Mouse (Mus musculus) heart, postnatal 36 days (tissue): ENCODE data around the gene Egr4. TPM values are rescaled to one million over a fixed set of nuclear protein-coding genes. Genes with fewer than 3 reads are reported as not detected.

Experiments
- DNase-seq, 2 experiments: peaks; one replicate each; pipeline ENCODE4 v3.0.0; 2021 to 2022
- intact Hi-C: fragments of 180-260 bp; cut with DNase I; formaldehyde crosslinking; loops from one replicate; pipeline ENCODE4 v1.15.1; 2025
- total RNA-seq, 2 experiments: library from RNA; stranded (reverse); gene quantifications; 2 replicates each; pipeline ENCODE4 v1.2.3; 2021

The Egr4 gene
- total RNA-seq: not detected

DNA sequence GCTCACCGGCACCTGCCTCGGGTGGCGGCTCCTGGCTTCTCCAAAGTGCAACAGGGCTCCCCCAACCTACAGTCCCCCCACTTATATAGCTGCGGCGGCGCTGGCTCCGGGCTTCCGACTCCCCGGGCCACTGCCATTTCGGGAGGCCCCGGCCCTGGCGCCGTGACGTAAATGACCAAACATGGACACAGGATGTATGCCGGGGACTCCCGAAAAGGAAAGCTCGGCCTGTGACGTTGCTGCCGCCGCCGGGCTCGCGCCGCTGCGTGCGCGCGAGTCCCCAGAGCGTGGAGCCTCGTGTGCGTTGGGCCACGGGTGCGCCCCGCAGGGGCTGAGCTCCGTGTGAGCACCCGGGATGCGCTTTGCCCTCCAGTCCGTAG lies at the start of gene Egr4:
TSS of gene Egr4 (minus strand) at position 59 of the 380 bp plus-strand sequence.
- DNase-seq: no peak
- intact Hi-C loops: no loop called here

DNA sequence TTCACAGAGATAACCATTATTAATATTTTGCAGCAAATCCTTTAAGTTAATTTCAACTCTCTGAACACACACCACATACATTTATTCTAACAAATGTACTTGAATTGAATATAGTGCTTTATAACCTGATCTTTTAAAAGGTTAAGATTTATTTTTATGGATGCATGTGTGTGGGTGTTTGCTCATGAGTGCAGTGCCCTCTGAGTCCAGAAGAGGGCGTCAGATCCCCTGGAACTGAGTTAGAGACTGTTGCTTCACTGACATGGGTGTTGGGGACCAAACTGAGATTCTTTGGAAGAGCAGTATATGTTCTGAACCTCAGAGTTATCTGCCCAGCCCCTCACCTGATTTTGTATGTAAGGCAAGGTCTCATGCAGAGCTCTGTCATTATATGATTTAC lies 49.0 kb upstream of the Egr4 start:
- intact Hi-C loops: no loop called here

DNA sequence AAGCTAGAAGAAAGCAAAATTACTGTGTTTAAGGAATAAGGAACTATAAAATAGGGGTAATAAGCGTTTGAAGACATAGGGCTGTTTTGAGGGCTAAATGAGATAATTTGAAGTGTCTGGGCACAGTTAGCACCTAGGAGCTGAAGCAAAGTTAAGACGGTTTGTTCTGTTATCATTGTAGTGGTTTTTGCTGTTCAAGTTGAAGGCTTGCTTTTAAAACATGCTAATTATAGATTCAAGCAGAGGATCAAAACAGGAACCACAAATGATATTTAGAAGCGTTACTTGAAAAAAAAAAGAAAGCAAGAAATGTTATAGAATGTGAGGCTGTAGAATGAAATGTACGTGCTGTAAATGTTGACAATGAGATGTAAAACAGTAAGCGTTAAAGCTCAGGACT lies 34.3 kb upstream of the Egr4 start:
- intact Hi-C loops: no loop called here

More for the DNA sequence above, 49.0 kb upstream of the Egr4 start:
- no peak for DNase-seq

DNA sequence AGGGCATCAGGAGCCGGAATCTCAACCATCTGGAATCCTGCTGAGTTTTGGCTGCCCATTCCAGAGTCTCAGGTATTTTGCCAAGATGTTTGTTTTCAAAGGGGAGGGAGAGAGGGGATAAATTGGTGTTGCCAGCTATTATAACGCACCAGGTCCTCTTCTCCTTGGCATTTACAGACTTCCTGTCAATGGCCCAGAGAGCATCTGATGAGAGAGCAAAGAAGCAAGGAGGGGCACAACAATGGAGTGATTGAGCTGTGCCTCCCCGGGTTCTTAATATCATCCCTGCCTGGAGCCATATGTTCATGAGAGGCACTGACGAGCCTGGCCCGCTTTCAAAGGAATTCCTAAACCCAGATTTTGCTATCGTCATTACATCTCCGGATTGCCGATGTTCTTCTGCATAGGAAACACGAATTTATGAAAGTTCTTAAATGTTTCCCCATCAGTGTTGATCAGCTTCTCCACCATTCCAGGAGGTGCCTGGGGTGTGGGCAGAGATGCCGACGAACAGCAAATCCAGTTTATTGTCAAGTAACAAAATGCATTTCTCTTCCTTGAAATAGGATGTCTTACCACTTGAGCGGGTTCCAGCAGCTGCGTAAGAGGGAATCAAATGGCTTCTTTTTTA lies 31.0 kb upstream of the Egr4 start:
- intact Hi-C loops: no loop called here
- no peak for DNase-seq

More for the DNA sequence above, 34.3 kb upstream of the Egr4 start:
- DNase-seq: no peak

DNA sequence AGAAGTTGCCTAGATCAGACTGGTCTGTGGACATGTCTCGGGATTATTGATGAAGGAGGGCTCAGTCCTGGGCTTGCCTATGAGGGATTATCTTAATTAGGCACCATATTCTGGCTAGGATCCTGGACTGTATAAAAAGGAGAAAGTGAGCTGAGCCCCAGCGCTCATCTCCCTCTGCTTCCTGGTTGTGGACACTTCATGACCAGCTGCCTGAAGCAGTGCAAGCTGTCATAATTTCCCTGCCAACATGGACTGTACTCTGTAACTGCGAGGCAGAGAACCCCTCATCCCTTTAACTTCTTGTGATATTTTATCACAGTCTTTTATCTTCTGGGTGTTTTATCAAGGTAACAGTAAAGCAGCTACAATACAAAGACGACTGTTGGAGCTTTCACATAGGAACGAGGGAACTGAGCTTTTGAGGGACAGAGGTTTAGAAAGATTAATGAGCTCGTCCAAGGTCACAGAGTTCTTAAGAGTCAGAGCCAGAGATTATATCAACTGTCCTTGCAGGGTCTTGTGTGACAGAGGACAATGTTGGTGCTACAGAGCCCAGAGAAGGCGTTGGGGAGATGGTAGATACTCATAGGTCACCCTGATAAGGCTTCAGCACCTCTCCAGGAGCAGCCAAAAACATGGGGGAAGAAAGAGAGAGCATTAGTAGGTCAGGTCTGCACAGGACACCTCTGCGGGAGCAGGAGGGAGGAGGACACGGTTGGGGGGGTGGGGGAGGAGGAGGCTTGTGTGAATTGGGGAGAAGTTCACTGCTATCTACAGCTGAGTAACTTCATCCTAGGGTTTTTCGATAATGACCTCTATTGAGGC lies 30.2 kb upstream of the Egr4 start:
- DNase-seq: no peak
- intact Hi-C loops: no loop called here

DNA sequence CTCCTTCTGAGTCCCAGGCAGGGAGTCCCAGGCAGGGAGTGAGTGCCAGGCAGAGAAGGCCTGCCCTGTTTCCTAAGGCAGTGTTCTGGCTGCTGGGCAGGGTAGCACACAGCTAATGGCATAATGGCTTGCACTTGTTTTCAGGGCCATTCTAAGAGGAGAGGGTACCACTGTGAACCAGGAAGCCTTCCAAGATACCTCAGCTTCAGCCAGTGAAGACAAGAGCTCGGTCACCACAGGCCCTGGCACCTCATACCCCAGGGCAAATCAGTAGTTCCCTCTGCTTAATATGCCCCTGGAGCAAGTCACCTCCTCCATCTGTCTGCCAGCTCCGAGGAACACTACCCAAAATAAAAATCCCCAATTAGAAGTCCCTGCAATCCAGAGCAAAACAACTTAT lies 9.4 kb upstream of the Egr4 start:
- intact Hi-C loops: no loop called here
- DNase-seq: no peak

DNA sequence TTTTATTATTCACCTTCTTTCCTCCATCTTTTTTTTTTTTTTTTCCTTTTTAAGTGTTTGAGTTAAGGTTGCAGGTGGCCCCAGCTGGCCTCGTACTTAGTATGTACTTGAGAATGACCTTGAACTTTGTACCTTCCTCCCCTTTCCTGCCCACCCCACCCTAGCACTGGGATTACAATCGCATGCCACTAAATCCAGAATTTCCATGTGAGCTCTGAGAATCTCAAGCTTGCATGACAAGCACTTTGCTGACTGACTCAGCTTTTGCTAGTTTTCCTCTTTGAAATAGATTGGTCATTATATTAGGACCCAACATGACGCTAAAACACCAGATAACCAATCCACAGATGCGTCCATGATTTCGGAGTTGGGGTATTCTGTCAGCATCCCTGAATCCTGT lies 8.6 kb upstream of the Egr4 start:
- intact Hi-C loops: no loop called here

DNA sequence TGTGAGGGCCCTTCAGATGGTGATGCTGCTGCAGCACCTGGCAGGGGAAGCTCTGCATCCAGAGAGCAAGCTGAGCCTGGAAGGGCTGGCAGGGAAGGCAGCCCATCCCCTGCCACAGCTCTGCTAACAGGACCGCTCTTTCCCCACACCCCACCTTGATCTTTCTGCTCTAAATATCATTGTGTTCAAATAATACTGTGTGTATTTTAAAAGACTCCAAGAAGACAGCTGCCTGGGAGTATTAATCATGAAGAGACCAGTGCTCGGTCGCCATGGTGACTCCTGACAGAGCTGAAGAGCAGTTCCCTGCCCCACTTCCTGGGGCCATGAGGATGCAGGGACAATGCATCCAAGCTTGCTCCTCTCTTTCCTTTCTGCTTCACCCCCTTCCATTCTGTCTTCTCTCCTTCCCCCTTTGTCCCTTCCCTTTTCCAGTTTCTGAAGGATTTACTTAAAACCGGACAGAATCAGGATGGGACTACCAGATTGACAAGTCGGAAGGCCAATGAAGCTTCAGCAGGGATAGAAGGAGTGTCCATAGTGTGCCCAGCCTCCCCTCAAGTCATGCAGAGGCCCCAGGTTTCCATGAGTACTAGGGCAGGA lies 4.8 kb upstream of the Egr4 start:
- intact Hi-C loops: no loop called here
- DNase-seq: no peak

More for the DNA sequence above, 8.6 kb upstream of the Egr4 start:
- DNase-seq: no peak

DNA sequence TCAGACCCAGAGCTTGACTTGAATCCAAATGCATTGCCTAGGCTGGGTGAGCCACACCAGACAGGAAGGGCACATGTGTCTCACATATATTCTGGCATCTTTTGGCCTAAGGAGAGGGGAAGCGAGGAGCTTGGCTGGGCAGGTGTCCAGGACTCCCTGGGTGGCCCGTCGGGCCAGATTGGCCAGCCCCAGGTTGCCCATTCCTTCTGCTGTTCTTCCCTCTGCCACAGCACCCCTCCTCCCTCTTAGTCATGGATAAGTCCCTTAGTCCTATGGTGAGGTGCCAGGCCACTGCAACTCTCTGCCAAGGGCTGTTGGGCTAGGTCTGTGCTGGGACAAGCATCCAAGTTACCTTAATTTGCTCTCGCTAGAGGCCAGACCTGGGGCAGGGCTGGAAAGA lies 2.6 kb upstream of the Egr4 start:
- intact Hi-C loops: no loop called here
- DNase-seq: no peak

DNA sequence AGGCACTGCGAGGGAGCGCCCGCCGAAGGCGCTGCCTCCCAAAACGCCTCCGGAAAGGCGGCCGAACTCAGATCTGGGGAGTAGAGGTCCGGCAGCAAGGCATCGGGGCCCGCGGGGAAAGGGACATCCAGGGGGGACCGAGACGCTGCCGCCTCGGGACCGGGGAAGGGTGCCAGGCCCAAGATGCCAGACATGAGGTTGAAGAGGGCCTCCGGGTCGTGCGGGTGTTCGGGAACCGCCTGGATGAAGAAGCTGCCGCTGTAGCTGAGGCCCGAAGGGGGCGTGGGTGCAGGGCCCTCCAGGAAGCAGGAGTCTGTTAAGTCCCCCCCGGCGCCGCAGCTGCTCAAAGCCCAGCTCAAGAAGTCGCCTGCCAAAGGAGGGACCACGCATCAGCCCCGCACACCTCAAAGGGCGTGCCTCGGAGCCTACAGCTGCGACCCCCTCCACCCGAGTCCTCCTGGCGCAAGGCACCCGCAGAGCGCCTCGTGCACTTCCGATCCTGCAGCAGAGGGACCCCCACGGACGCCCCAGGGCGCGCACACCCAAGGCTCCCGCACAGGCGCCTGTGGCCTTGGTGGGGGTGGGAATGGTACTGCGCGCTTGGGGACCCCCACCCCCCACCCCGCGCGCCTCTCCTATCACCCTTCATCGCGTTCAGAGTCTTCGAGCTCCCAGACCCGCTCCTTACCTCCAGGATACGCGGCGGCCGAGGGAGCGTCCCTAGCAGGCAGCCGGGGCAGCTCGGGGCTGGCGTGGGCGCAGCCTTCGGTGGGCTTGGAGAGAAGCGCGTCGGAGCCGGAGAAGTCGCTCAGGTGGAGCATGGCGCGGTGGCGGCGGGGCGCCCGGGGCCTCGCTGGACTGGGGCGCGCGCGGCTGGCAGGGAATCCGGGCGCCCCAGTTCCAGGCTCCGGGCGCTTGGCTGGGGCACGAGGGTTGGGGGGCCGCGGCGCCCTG lies 535 bp downstream of the Egr4 start:
- DNase-seq: no peak
- intact Hi-C loops: no loop called here

DNA sequence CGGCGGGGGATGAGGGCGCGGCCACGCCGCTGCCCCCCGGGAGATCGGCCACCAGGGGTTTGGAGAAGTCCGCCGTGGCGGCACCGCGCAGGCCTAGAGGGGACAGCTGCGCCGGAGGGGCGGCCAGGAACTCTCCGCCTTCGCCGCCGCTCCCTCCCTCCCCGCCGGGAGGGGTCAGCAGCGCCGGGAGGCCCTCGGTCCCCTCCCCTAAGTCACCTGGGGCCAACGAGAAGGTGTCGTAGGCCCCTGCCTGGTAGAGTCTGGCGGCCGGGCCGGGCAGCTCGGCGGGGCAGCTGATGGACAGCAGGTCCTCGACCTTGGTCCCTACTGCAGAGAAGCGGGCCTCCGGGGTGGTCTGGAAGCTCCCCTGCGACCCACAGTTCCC lies 1.3 kb downstream of the Egr4 start:
- intact Hi-C loops: no loop called here
- DNase-seq: no peak

DNA sequence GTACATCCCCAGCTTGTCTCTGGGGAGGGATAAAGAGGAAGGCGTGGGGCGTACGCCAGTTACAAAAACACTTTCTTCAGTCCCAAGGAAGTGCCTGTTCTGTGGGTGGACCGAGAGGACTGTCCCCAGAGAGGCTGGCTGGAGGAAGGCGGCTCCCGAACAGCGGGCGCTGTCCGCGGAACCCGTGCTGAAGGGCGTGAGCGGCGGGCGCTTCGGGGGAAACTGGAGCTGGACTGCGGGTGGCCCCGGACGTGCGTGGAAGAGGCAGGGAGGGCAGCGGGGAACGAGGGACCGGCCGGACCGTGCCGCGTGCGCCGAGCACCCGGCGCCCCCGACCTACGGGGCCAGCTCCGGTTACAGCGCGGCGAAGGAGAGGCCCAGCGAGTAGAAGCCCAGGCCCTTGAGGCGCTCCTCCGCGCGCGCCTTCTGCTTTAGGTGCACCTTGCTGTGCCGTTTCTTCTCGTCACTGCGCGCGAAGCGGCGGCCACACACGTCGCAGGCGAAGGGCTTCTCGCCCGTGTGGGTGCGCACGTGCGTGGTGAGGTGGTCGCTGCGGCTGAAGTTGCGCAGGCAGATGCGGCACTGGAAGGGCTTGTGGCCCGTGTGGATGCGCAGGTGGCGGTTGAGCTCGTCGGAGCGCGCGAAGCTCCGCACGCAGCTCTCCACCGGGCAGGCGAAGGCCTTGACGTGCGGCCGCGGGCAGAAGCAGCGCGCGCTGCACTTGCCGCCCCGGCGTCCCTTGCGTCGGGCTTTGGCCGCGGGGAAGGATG lies 1.9 kb downstream of the Egr4 start:
- peak; percentile 41 to 44 for DNase-seq
- intact Hi-C loops: no loop called here

DNA sequence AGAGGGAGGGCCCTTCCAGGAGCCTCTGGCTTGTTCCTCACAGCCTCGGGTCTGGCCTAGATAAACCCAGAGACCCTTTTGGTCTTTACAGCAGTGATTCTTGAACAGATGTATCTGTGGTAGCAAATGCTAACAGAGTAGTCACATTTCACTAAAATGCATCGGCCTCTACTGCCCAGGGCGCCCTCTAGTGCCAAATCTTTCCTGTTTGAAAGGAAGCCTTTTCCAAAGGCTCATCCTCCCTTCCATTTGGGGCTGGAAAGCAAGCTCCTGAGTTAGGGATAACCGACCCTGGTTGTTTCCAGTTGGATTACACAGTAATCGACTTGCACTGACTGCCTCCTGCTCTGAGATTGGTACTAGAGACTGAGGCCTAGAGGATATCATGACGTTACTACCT lies 2.9 kb downstream of the Egr4 start:
- DNase-seq: no peak

DNA sequence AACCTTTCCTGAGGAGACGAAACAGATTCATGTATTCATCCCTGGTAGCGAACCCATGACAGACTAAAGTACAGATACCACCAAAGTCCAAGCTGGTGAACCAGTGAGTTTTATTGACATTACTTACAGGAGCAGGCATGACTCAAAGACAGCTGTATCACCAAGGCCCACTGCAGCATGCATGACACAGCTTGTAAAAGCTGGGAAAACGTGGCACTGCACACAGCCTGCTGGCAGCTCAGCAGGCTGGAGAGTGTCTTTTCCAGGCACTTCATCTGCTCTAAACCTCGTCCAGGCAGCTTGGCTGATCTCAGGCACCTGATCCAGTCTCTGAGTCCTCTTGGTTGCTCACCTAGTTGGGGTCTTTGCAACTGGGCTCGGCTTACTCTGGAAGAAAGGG lies 4.8 kb downstream of the Egr4 start:
- no peak for DNase-seq
- intact Hi-C loops: no loop called here

More for the DNA sequence above, 2.9 kb downstream of the Egr4 start:
- intact Hi-C loops: no loop called here

DNA sequence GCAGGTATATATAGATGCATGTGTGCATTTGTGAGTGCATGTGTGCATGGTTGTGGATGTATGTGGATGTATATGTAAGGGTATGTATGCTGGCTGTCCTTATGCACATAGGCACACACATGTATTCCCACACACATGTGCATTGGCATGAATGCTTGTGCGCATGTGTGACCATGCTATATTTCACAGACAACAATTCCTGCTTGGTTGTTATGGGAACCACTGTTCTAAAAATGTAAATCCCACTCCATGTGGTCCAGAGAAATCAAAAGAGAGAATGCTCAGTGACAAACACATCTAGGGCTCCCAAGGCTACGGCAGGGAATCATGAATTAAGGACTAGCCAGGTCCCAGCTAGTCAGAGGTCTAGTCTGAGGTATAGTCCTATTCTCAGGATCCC lies 8.5 kb downstream of the Egr4 start:
- DNase-seq: no peak
- intact Hi-C loops: no loop called here

DNA sequence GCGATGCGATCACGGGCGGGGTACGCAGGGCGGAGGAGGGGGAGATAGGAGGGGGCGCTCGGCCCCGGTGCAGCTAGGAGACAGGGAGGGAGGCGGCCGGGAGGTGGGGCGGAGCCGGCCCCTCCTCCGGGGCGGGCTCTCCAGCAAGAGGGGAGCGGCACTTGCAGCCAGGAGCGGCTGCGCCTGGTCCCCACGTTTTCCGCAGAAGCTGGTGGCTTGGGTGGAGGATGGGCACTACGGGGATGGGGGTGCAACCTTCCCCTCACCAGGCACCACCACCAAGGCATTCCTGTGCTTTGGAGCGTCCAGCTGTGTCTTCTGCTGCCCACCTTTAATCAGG lies 10.5 kb downstream of the Egr4 start, which contains the start of gene Fbxo41:
TSS of gene Fbxo41 (minus strand) at position 84 of the 340 bp plus-strand sequence.
- DNase-seq: no peak
- intact Hi-C loops: no loop called here

DNA sequence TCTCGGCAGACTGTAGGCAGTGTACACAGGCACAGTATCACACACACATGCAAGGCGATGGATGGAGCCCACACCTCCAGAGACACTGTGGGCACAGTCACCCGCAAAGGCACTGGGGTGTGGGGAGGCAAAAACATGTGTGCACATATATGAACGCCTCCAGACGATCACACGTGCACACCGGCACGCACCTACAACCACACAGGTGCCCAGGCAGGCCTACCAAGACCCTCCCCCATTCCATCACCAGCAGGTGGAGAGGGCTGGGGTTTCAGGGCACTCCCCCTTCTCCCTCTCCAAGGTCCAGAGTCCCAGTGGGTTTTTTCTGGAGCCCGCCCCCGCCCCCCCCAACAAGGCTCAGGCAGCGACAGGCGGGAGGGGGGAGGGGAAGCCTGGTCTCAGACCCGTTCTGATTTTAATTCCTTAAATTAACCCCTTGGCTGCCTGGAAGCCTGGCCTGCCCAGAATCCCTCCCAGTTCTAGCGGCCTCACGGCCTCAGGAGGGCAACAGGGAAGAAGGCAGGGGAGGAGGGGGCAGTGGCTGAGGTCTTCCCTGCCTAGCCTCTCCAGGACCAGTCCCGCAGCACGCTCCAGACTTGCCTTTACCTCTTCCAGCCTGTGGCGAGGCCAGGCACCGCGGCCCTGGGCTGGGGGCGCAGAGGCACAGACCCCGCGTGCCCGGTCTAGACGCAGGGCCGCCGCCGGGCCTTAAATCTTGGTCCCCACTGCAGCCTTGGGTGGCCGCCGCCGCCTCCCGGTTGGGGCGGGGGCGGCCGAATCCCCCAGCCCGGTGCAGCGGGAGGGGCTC lies 11.1 kb downstream of the Egr4 start:
- DNase-seq: no peak
- intact Hi-C loops: no loop called here

DNA sequence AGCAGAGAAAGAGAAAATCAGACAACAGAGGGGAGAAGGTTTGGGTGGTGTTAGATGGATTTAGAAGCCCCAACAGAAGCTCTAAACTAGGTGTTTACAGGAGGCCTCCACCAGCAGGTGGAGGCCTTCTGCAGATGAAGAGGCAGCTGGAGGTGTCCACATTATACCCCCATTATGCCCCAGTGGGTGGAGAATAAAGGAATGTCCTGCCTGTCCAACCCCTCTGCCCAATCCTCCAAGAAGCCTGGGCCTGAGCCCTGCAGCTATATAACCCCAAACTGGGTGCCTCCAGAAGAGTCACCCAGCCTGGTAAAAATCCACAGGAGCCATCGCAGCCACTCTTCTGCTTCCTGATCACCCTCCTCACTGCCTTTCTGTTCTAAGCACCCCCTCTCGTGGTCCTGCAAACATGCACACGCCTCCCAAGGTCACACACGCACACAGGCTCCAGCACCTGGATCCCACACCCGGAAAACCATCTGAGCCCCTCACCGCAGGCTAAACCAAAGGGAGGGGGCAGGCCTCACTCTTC lies 11.8 kb downstream of the Egr4 start:
- intact Hi-C loops: no loop called here
- DNase-seq: no peak

DNA sequence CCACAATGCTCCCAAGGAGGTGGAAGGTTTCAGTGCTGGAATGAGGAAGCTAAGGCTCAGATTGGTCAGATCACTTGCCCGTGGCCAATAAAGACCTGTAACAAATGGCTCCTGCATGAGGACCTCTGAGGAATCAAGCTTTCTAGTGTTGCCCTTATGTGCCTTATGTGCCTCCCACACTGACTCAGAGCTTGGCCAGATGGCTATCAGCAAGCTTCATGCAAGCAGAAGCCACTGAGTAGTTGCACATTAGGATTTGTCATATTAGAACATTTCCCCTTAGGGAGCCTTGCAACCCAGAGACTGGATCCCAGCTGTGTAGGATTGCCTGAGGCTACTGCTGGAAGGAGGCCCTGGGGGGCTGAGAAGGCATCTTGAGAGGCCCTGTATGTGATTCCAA lies 13.0 kb downstream of the Egr4 start:
- intact Hi-C loops: no loop called here
- no peak for DNase-seq
